9 mouse cellular contexts compared by ENCODE assay signal in genomic region chr2:32776192-32776591, GRCm38 (mm10). TPM values are rescaled to one million over a fixed set of nuclear protein-coding genes. Genes with fewer than 3 reads are reported as not detected.
DNase-seq lines count a peak whose midpoint lies in the region; ATAC-seq and TF ChIP-seq lines count a peak whose summit lies in the region.
"Had no signal": no experiment of that assay in that cellular context is flagged by ENCODE, and none has a peak within 500 bp of the region (broad histone marks: within the 10 kb centered on the region; RNA-seq: fewer than 3 reads in every experiment).

No protein-coding gene starts in this region.

- no peak for TF ChIP-seq CTCF in spleen, adult 2 months (IDR thresholded peaks at IDR 0.05; ENCODE audit: extremely low read depth, insufficient read depth, insufficient read length, insufficient replicate concordance)
- no peak for TF ChIP-seq CTCF in embryonic fibroblast, embryonic 13.5 days (IDR thresholded peaks at IDR 0.05; ENCODE audit: borderline replicate concordance, insufficient read depth, low read length)

- 36% methylated on average over 22 of the region's 22 CpGs for WGBS in spleen, adult 2 months
- 25% methylated on average over 22 of the region's 22 CpGs for WGBS in limb, embryonic 11.5 days
- 26% methylated on average over 22 of the region's 22 CpGs for WGBS in stomach, embryonic 16.5 days

- peak overlapping the region; percentile 84 for H3K4me2 ChIP-seq in limb, embryonic 11.5 days (ENCODE audit: low read depth, severe bottlenecking)
- peak overlapping the region; percentile 92 for H3K4me2 ChIP-seq in stomach, embryonic 16.5 days (ENCODE audit: low read depth, low read length)

- no peaks in the 10 kb centered on the region for H3K36me3 ChIP-seq in spleen, adult 2 months (ENCODE audit: control insufficient read depth, insufficient read depth, low read length)
- no peaks in the 10 kb centered on the region for H3K36me3 ChIP-seq in limb, embryonic 11.5 days (ENCODE audit: control insufficient read depth, insufficient read depth, low read length)
- H3K36me3 ChIP-seq in stomach, embryonic 16.5 days (ENCODE audit: control insufficient read depth, insufficient read depth, low read length) = no peaks in the 10 kb centered on the region

- H3K4me3 ChIP-seq in spleen, adult 2 months (ENCODE audit: extremely low read depth, insufficient read depth, insufficient read length) = peak overlapping the region; percentile 16; the same call in 1 of the 2 replicates
- peak overlapping the region; percentile 75 for H3K4me3 ChIP-seq in embryonic fibroblast, embryonic 13.5 days (ENCODE audit: insufficient read depth, low read length)
- peak overlapping the region; percentile 59 for H3K4me3 ChIP-seq in limb, embryonic 11.5 days (ENCODE audit: low read depth, low read length)
- peak overlapping the region; percentile 58 for H3K4me3 ChIP-seq in stomach, embryonic 16.5 days (replicated peaks; ENCODE audit: low read length)

- intact Hi-C loops in left cerebral cortex, postnatal 10 days (cut with DNase I) = no loop called here

- ATAC-seq in limb, embryonic 11.5 days (ENCODE audit: insufficient number of reproducible peaks, low FRiP score, low TSS enrichment, low read depth) = no peak
- ATAC-seq in stomach, embryonic 16.5 days (ENCODE audit: insufficient read depth, low FRiP score) = no peak

- peaks cover 5% of the 10 kb centered on the region for H3K4me1 ChIP-seq in spleen, adult 2 months (ENCODE audit: control insufficient read depth, insufficient read depth, insufficient read length)
- H3K4me1 ChIP-seq in embryonic fibroblast, embryonic 13.5 days (ENCODE audit: control insufficient read depth, insufficient read depth, low read length) = peaks cover 7% of the 10 kb centered on the region
- H3K4me1 ChIP-seq in limb, embryonic 11.5 days (ENCODE audit: control insufficient read depth, insufficient read depth, low read length) = peaks cover 11% of the 10 kb centered on the region; the same call in 1 of the 2 replicates
- H3K4me1 ChIP-seq in stomach, embryonic 16.5 days (ENCODE audit: control insufficient read depth, insufficient read depth, low read length) = peaks cover 18% of the 10 kb centered on the region

- H3K27me3 ChIP-seq in spleen, adult 2 months (ENCODE audit: control insufficient read depth, insufficient read depth, low read length) = no peaks in the 10 kb centered on the region
- no peaks in the 10 kb centered on the region for H3K27me3 ChIP-seq in limb, embryonic 11.5 days (ENCODE audit: control insufficient read depth, insufficient read depth, low read length)
- H3K27me3 ChIP-seq in stomach, embryonic 16.5 days (ENCODE audit: control insufficient read depth, insufficient read depth, low read length) = no peaks in the 10 kb centered on the region

- peak overlapping the region; percentile 45; the same call in 1 of the 2 replicates for H3K9ac ChIP-seq in limb, embryonic 11.5 days (ENCODE audit: low read length)
- H3K9ac ChIP-seq in stomach, embryonic 16.5 days (ENCODE audit: low read length) = peak overlapping the region; percentile 68

- DNase-seq in spleen, adult 2 months (ENCODE audit: low read depth in 1 of 2, low spot score in 2 of 2) = no peak
- no peak for DNase-seq in spleen, postnatal 36 days (ENCODE audit: low spot score in 2 of 2)
- DNase-seq in limb, embryonic 11.5 days (ENCODE audit: low spot score) = peak; percentile 29
- no peak for DNase-seq in left cerebral cortex, adult 18-20 months (ENCODE audit: low spot score in 2 of 2)
- no peak for DNase-seq in left cerebral cortex, postnatal 10 days (ENCODE audit: extremely low spot score in 1 of 2, low spot score in 2 of 2)
- no peak for DNase-seq in frontal cortex, postnatal 14 days (ENCODE audit: low spot score in 2 of 2)

- TF ChIP-seq POLR2A in spleen, adult 2 months (IDR thresholded peaks at IDR 0.05; ENCODE audit: low read depth, low read length) = no peak
- TF ChIP-seq POLR2A in embryonic fibroblast, embryonic 13.5 days (IDR thresholded peaks at IDR 0.05; ENCODE audit: low read depth, low read length) = no peak

- no peak overlapping the region for H3K27ac ChIP-seq in spleen, adult 2 months (ENCODE audit: insufficient read depth, low read length)
- no peak overlapping the region for H3K27ac ChIP-seq in embryonic fibroblast, embryonic 13.5 days (ENCODE audit: insufficient read depth, low read length)
- no peak overlapping the region for H3K27ac ChIP-seq in limb, embryonic 11.5 days (replicated peaks; ENCODE audit: low read depth, low read length)
- H3K27ac ChIP-seq in stomach, embryonic 16.5 days (ENCODE audit: low read length) = no peak overlapping the region

- no peaks in the 10 kb centered on the region for H3K9me3 ChIP-seq in limb, embryonic 11.5 days (ENCODE audit: control insufficient read depth, low read length)
- H3K9me3 ChIP-seq in stomach, embryonic 16.5 days (replicated peaks; ENCODE audit: control insufficient read depth, low read length) = no peaks in the 10 kb centered on the region

RNA-seq across cellular contexts. Expression of gene Ptrh1, which starts 0.6 kb away (rescaled TPM):
- 5.1 and 10.2 TPM in 2 replicates for polyA plus RNA-seq in spleen, adult 2 months (2012; rRNA removed)
- polyA plus RNA-seq in embryonic fibroblast, embryonic 13.5 days (2011; ENCODE audit: insufficient read length, low read depth, missing spikeins) = 28.9 and 44.3 TPM in 2 replicates
- polyA plus RNA-seq in limb, embryonic 11.5 days (2014; fragmentation: Nextera tagmentation; extraction: Ambion mirVana) = 3.7 and 5.2 TPM in 2 replicates
- 3.9 and 6.7 TPM in 2 replicates for polyA plus RNA-seq in stomach, embryonic 16.5 days (2015; fragmentation: Nextera tagmentation; extraction: Ambion mirVana)
- 10 to 100 TPM in 1 of 2 experiments, 1 to 10 TPM in 1; 8.1 to 10.2 TPM for total RNA-seq in left cerebral cortex, adult 18-20 months (2021)
- 10 to 100 TPM in 1 of 2 experiments, 1 to 10 TPM in 1; 8.4 to 10.3 TPM for total RNA-seq in left cerebral cortex, postnatal 10 days (2021)

RNA-seq across cellular contexts. Expression of gene Ttc16, which starts 0.8 kb away (rescaled TPM):
- 0.20 and 0.21 TPM in 2 replicates for polyA plus RNA-seq in spleen, adult 2 months (2012; rRNA removed)
- 0.40 and 0.67 TPM in 2 replicates for polyA plus RNA-seq in embryonic fibroblast, embryonic 13.5 days (2011; ENCODE audit: insufficient read length, low read depth, missing spikeins)
- 0.13 and 0.56 TPM in 2 replicates for polyA plus RNA-seq in limb, embryonic 11.5 days (2014; fragmentation: Nextera tagmentation; extraction: Ambion mirVana)
- 0.12 and 0.21 TPM in 2 replicates for polyA plus RNA-seq in stomach, embryonic 16.5 days (2015; fragmentation: Nextera tagmentation; extraction: Ambion mirVana)
- total RNA-seq in left cerebral cortex, adult 18-20 months (2021) = 1 to 10 TPM in 1 of 2 experiments, under 1 TPM in 1; 0.88 to 1.0 TPM
- under 1 TPM; 0.22 to 0.36 TPM for total RNA-seq in left cerebral cortex, postnatal 10 days (2021)

RNA-seq across cellular contexts. Expression of gene Cfap157, which starts 8.0 kb away (rescaled TPM):
- polyA plus RNA-seq in spleen, adult 2 months (2012; rRNA removed) = not detected in 2 replicates
- polyA plus RNA-seq in embryonic fibroblast, embryonic 13.5 days (2011; ENCODE audit: insufficient read length, low read depth, missing spikeins) = not detected in 2 replicates
- polyA plus RNA-seq in limb, embryonic 11.5 days (2014; fragmentation: Nextera tagmentation; extraction: Ambion mirVana) = 0.27 and 0.37 TPM in 2 replicates
- 0.10 and 0.41 TPM in 2 replicates for polyA plus RNA-seq in stomach, embryonic 16.5 days (2015; fragmentation: Nextera tagmentation; extraction: Ambion mirVana)
- total RNA-seq in left cerebral cortex, adult 18-20 months (2021) = under 1 TPM; 0.28 to 0.33 TPM
- total RNA-seq in left cerebral cortex, postnatal 10 days (2021) = not detected

RNA-seq across cellular contexts. Expression of gene Tor2a, which starts 19.2 kb away (rescaled TPM):
- polyA plus RNA-seq in spleen, adult 2 months (2012; rRNA removed) = 46.5 and 81.1 TPM in 2 replicates
- polyA plus RNA-seq in embryonic fibroblast, embryonic 13.5 days (2011; ENCODE audit: insufficient read length, low read depth, missing spikeins) = 26.1 and 36.6 TPM in 2 replicates
- 58.5 and 60.2 TPM in 2 replicates for polyA plus RNA-seq in limb, embryonic 11.5 days (2014; fragmentation: Nextera tagmentation; extraction: Ambion mirVana)
- polyA plus RNA-seq in stomach, embryonic 16.5 days (2015; fragmentation: Nextera tagmentation; extraction: Ambion mirVana) = 59.2 and 67.0 TPM in 2 replicates
- total RNA-seq in left cerebral cortex, adult 18-20 months (2021) = 10 to 100 TPM; 28.7 to 34.3 TPM
- 10 to 100 TPM; 28.6 to 28.9 TPM for total RNA-seq in left cerebral cortex, postnatal 10 days (2021)

RNA-seq across cellular contexts. Expression of gene 6330409D20Rik, which starts 35.4 kb away (rescaled TPM):
- 0.28 TPM in 1 of 2 replicates, not detected in the other for polyA plus RNA-seq in spleen, adult 2 months (2012; rRNA removed)
- not detected in 2 replicates for polyA plus RNA-seq in embryonic fibroblast, embryonic 13.5 days (2011; ENCODE audit: insufficient read length, low read depth, missing spikeins)
- polyA plus RNA-seq in limb, embryonic 11.5 days (2014; fragmentation: Nextera tagmentation; extraction: Ambion mirVana) = 0.13 TPM in 1 of 2 replicates, not detected in the other
- polyA plus RNA-seq in stomach, embryonic 16.5 days (2015; fragmentation: Nextera tagmentation; extraction: Ambion mirVana) = 0.20 and 0.28 TPM in 2 replicates
- 1 to 10 TPM; 2.2 to 2.8 TPM for total RNA-seq in left cerebral cortex, adult 18-20 months (2021)
- total RNA-seq in left cerebral cortex, postnatal 10 days (2021) = 1 to 10 TPM; 2.3 to 2.9 TPM
- polyA plus RNA-seq: urinary bladder, adult 2 months had no signal

Comparison
In these comparisons a context has a peak if more than half of its experiments do, and no peak if none do; other contexts are left out.
1. H3K4me3 ChIP-seq: peak in every context shown above with its lines; median percentile 75 in embryonic fibroblast, embryonic 13.5 days; 59 in limb, embryonic 11.5 days; 58 in stomach, embryonic 16.5 days; 16 in spleen, adult 2 months.